Mouse (Mus musculus) megakaryocyte, embryonic 14.5 days (primary cell): ENCODE results near the gene Dut. TPM values are rescaled to one million over a fixed set of nuclear protein-coding genes. Genes with fewer than 3 reads are reported as not detected.

Experiments used
- H3K27me3 ChIP-seq: replicated peaks from 2 replicates; pipeline ENCODE3; 2012; ENCODE audit warnings: inconsistent platforms
- H3K36me3 ChIP-seq: replicated peaks from 2 replicates; pipeline ENCODE3; 2012; ENCODE audit warnings: low read length, inconsistent platforms, mixed read lengths
- H3K4me1 ChIP-seq: 2 replicates; pipeline ENCODE4 v1.6.1; 2012; ENCODE audit warnings: inconsistent platforms
- H3K4me3 ChIP-seq: replicated peaks from 2 replicates; pipeline ENCODE3; 2012; ENCODE audit warnings: moderate library complexity, mild to moderate bottlenecking, inconsistent platforms
- H3K9me3 ChIP-seq: 2 replicates; pipeline ENCODE4 v1.6.1; 2012; ENCODE audit warnings: inconsistent platforms
- FLI1 ChIP-seq: IDR thresholded peaks from 2 replicates; pipeline ENCODE4 v1.6.1; 2012; ENCODE audit warnings: low read length, inconsistent platforms, mixed read lengths
- GATA1 ChIP-seq: IDR thresholded peaks from 3 replicates; pipeline ENCODE4 v1.6.1; 2012; ENCODE audit warnings: mixed read lengths, low read length, inconsistent platforms, borderline replicate concordance
- polyA plus RNA-seq: library from polyadenylated mRNA; stranded (reverse); fragments of >175 nt; gene quantifications from 2 replicates; pipeline ENCODE4 v1.2.3, GENCODE M21; 2012; ENCODE audit warnings: low replicate concordance; ENCODE audit not compliant: insufficient read depth

Dut gene
- polyA plus RNA-seq, 1 experiment = 87.0 TPM

- Histone ChIP-seq H3K27me3 (peaks cover 7% of the 10 kb centered on the region), H3K4me1 (peaks cover 9% of the 10 kb centered on the region), H3K9me3 (no peaks in the 10 kb centered on the region), H3K36me3 (no peaks in the 10 kb centered on the region), H3K4me3 (no peak overlapping the region)
- TF ChIP-seq FLI1 (no peak), GATA1 (no peak)
Measured at GRCm38 (mm10) chr2:125228472-125229409, 18.2 kb upstream of the Dut start.

DNA sequence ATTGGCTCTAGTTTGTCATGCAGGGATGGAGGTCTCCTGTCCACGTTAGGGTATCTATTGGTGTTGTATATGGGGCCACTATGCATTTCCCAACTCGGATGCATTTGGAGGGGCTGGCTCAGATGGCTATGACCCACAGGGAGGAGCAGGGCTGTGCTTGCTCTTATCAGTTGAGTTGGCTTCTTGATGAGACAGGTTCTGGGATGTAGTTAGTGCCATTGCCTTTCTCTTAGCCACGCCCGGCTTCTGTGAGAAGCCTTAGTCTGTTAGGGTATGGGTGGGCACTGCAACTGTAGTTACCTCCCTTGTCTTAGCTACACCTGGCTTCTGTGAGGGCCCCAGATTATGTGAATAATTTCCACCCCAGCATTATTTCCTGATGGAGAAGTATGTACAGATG, 14.8 kb upstream of the Dut start:
- Histone ChIP-seq H3K4me1 (peaks cover 12% of the 10 kb centered on the region), H3K4me3 (no peak overlapping the region)

DNA sequence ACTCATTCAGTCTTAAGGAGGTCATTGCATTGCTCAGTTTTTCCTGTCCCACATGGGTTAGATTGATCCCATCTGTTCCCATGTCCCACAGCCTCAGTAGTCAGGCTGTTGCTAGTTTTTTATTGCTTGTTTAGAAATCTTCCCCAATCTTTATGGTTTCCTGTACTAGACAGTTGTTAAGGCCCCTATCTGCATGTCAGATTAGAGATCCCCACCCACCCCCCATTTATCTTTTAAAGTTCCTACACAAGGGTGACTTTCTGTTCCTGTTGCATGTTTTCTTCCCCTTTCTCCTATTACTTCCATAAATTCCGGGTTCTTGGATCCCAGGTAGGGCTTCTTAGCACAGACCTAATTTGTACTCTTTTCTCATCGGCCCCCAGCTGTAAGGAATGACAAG, 13.5 kb upstream of the Dut start:
- Histone ChIP-seq H3K4me3 (no peak overlapping the region), H3K36me3 (no peaks in the 10 kb centered on the region), H3K27me3 (peaks cover 14% of the 10 kb centered on the region), H3K9me3 (no peaks in the 10 kb centered on the region), H3K4me1 (peaks cover 12% of the 10 kb centered on the region)
- TF ChIP-seq GATA1 = no peak

More for the DNA sequence above, 14.8 kb upstream of the Dut start:
- peaks cover 12% of the 10 kb centered on the region for H3K27me3 ChIP-seq
- no peaks in the 10 kb centered on the region for H3K9me3 ChIP-seq
- no peaks in the 10 kb centered on the region for H3K36me3 ChIP-seq
- TF ChIP-seq FLI1 (no peak), GATA1 (no peak)

DNA sequence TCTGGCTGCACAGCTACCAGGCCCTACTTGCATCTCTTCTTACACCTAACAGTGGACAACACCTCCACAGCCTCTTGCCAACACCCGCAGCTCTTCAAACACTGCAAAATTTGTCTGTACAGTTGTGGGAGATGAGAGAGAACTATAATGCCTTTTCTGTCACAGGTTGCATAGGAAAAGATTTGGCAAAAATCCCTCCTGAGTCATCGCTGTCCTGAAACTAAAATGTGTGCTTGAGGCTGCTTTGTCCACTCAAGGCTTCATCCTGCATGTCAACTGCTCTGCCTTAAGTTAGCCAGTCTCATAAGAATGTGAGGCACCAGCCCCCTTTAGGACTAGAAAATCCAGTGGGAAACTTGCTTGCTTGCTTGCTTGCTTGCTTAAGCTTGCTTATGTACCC, 12.9 kb upstream of the Dut start:
- H3K27me3 ChIP-seq = peaks cover 14% of the 10 kb centered on the region
- H3K36me3 ChIP-seq = no peaks in the 10 kb centered on the region
- TF ChIP-seq GATA1 (no peak), FLI1 (no peak)
- no peak overlapping the region for H3K4me3 ChIP-seq
- H3K9me3 ChIP-seq = no peaks in the 10 kb centered on the region
- peaks cover 12% of the 10 kb centered on the region for H3K4me1 ChIP-seq

DNA sequence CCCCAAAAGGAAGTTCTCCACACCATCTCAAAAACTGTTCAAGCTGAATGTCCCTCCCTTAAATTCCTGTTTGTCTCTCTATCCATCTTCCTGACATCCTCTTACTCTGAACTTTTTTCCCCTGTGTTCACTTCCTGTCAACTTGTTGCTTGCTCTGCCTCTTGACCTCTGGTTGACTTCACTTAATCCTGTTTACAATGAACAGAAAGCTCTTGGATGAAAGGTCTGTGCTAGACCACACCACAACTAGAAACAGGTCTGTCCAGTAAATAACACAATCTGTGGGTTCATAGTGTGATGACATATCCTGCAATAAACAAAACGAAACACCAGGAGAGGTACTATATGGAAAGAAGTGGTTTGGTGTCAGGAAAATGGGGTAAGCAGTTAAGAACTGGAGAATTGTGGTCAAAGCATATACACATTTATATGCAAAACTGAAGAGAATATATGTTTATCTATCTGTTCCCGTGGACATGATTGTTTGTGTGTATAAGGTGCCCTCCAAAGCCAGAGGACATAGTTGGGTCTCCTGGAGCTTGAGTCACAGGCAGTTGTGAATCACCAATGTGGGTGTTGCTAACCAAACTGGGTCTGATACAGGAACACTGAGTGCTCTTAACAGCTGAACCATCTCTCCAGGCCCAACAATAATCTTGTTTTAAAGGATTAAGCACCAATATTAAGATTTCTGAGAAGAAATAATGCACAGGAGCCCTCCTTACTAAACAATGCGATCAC, 1.3 kb upstream of the Dut start:
- Histone ChIP-seq H3K4me3 (peak overlapping the region; percentile 40), H3K9me3 (no peaks in the 10 kb centered on the region), H3K4me1 (peaks cover 47% of the 10 kb centered on the region), H3K36me3 (peaks cover 15% of the 10 kb centered on the region), H3K27me3 (no peaks in the 10 kb centered on the region)
- TF ChIP-seq FLI1 = no peak
- TF ChIP-seq GATA1 = no peak

DNA sequence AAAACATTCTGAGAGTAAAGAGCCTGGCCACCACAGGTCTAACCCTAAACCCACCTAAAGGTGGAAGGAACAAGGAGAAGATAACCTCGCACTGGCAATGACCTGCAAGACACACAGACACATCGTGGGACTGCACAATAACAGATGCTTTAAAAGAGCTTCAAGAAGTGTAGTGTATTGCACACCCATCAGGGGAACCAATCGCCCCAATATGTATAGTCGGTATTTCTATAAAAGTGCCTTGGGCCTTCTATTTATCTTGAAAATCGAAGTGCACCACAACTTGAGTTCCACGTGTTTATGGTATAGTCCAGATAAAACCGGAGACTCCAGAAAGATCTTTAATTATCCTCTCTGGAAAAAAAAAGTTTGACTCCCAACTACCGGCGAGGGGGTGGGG, 321 bp upstream of the Dut start:
- no peaks in the 10 kb centered on the region for H3K27me3 ChIP-seq
- peak overlapping the region; percentile 96 for H3K4me3 ChIP-seq
- peaks cover 53% of the 10 kb centered on the region for H3K4me1 ChIP-seq
- no peaks in the 10 kb centered on the region for H3K9me3 ChIP-seq
- no peak for TF ChIP-seq FLI1
- TF ChIP-seq GATA1 = no peak
- peaks cover 24% of the 10 kb centered on the region for H3K36me3 ChIP-seq

- no peaks in the 10 kb centered on the region for H3K27me3 ChIP-seq
- H3K4me1 ChIP-seq = peaks cover 61% of the 10 kb centered on the region
- H3K4me3 ChIP-seq = peak overlapping the region; percentile 96
- H3K9me3 ChIP-seq = no peaks in the 10 kb centered on the region
- TF ChIP-seq FLI1 (no peak), GATA1 (no peak)
- H3K36me3 ChIP-seq = peaks cover 35% of the 10 kb centered on the region
Measured at GRCm38 (mm10) chr2:125247962-125248235, 909 bp downstream of the Dut start.

DNA sequence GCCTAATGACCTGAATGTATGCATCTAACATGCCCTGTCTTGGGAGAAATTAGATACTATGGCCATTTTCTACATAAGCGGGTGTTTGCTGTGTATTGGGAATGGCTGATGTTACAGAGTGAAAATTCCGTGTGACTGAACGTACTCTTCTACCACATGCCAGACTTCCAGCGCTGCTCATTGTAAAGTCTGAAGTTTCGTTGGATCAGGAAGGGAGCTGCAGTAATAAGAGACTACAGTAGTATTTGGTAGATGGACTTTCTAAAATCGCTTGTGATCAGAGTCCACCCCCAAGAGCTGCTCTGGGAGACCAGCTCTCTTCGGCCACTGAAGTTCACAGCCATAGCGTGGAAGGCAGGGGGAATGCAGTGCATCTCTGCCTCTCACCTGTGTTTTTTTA, 1.3 kb downstream of the Dut start:
- Histone ChIP-seq H3K27me3 (no peaks in the 10 kb centered on the region), H3K9me3 (no peaks in the 10 kb centered on the region), H3K4me1 (peaks cover 62% of the 10 kb centered on the region), H3K4me3 (peak overlapping the region; percentile 96), H3K36me3 (peaks cover 39% of the 10 kb centered on the region)
- TF ChIP-seq FLI1 = no peak
- TF ChIP-seq GATA1 = no peak

DNA sequence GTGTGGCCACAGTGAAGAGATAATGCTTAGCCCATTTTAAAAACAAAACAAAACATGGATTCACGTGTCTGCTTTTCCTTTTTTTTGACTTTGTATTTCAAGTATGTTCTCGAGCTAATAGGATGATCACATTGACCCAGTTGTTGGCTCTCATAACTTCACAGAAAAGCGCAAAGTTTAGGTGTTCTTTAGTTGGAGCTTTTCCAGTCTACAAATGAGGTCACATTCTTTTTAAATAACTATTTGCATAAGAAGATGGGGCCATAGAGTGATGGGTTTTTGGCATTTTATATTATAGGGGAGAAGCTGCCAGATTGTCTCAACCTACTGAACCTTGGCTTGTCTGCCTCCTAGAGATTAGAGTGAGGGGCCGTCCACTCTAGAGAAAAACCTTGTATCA, 2.3 kb downstream of the Dut start:
- Histone ChIP-seq H3K4me3 (peak overlapping the region; percentile 96), H3K9me3 (peaks cover 9% of the 10 kb centered on the region), H3K27me3 (no peaks in the 10 kb centered on the region), H3K36me3 (peaks cover 50% of the 10 kb centered on the region), H3K4me1 (peaks cover 72% of the 10 kb centered on the region)
- TF ChIP-seq GATA1 = no peak
- TF ChIP-seq FLI1 = no peak

- H3K9me3 ChIP-seq = peaks cover 13% of the 10 kb centered on the region
- H3K4me1 ChIP-seq = peaks cover 75% of the 10 kb centered on the region
- H3K36me3 ChIP-seq = peaks cover 54% of the 10 kb centered on the region
- no peaks in the 10 kb centered on the region for H3K27me3 ChIP-seq
- TF ChIP-seq FLI1 = no peak
- no peak for TF ChIP-seq GATA1
- H3K4me3 ChIP-seq = no peak overlapping the region
Measured at GRCm38 (mm10) chr2:125249874-125250273, 2.9 kb downstream of the Dut start.

- H3K27me3 ChIP-seq = no peaks in the 10 kb centered on the region
- TF ChIP-seq FLI1 (no peak), GATA1 (no peak)
Measured at GRCm38 (mm10) chr2:125251781-125252180, 4.8 kb downstream of the Dut start.

More at GRCm38 (mm10) chr2:125251781-125252180, 4.8 kb downstream of the Dut start:
- Histone ChIP-seq H3K4me1 (peaks cover 75% of the 10 kb centered on the region), H3K9me3 (peaks cover 13% of the 10 kb centered on the region), H3K4me3 (no peak overlapping the region), H3K36me3 (peaks cover 72% of the 10 kb centered on the region)
